Mouse (Mus musculus) liver, postnatal 0 days (tissue): ENCODE data around the gene Arl2.

Source experiments
- CTCF ChIP-seq: sonication (generic); IDR thresholded peaks from 2 replicates; pipeline ENCODE4 v1.5.1; 2016; ENCODE audit warnings: antibody characterized with exemption, low read depth
- EP300 ChIP-seq: IDR thresholded peaks from 2 replicates; pipeline ENCODE4 v1.6.1; 2016; ENCODE audit warnings: antibody characterized with exemption, low read depth, mild to moderate bottlenecking

DNA sequence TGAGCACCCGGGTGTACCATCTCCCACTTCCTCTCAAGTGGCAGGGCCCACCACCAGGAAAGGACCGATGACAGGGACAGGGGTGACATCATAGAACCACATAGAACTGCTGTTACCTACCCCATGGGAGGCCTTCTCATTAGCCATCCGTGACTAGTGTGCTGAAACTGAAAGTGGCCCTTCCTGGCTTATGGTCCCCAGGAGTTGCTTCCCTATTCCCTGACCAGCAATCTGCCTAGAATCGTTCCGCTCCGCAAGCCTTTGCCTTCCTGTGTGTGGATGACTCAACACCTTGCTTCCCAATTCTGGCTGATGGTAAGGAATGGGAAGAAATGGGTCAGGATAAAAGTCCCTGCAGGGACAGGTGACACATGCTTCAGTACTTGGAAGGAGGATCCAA is 15.9 kb upstream of the Arl2 start:
- TF ChIP-seq CTCF (no peak), EP300 (no peak)
